In the genomic region with DNA sequence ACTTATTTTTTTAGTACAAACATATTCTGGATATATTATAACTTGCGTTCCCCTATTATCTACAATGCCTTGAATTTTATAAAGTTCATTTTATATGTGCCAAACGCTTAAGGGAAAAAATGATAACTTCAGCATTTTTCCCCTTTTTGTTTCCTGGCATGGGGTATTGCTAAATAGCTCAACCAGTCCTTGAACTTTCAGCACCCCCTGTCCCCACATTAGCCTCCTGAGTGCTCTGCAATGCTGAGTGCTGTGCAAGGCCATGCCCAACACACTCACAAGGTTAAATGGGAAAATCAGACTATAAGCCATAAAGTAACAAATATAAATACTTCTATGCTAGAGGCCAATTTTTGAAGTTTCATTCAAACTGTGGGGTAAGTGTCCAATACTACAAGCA, we compare ENCODE assay signal across 23 mouse cellular contexts.
"Had no signal": no experiment of that assay in that cellular context is flagged by ENCODE, and none has a peak within 500 bp of the region (broad histone marks: within the 10 kb centered on the region; RNA-seq: fewer than 3 reads in every experiment).

No protein-coding gene starts in this region.

- DNase-seq: gastrocnemius, adult 2 months; gastrocnemius, postnatal 10 days; gastrocnemius, postnatal 25 days; heart, adult 2 months; heart, postnatal 10 days; heart, postnatal 4 days; kidney, adult 18-20 months; kidney, adult 8-10 months; kidney, postnatal 10 days; kidney, postnatal 25 days; kidney, postnatal 4 days; liver; liver, embryonic 13.5 days had no signal

- H3K4me3 ChIP-seq: gastrocnemius, adult 2 months; heart, adult 2 months; heart, embryonic 10.5 days; heart, embryonic 12.5 days; hindbrain, embryonic 10.5 days; hindbrain, embryonic 12.5 days; intestine, embryonic 15.5 days; left cerebral cortex, adult 2 months; limb, embryonic 10.5 days; limb, embryonic 12.5 days; liver, embryonic 13.5 days; liver, embryonic 15.5 days had no signal

- H3K27ac ChIP-seq: gastrocnemius, adult 2 months; heart, adult 2 months; heart, embryonic 10.5 days; hindbrain, embryonic 10.5 days; hindbrain, embryonic 12.5 days; hindbrain, embryonic 14.5 days; intestine, embryonic 15.5 days; left cerebral cortex, adult 2 months; limb, embryonic 10.5 days; limb, embryonic 12.5 days; liver, embryonic 13.5 days; liver, embryonic 15.5 days had no signal
